Mouse (Mus musculus) midbrain, postnatal 0 days (tissue): Measurements from ENCODE around the gene Bfsp2. TPM values are rescaled to one million over a fixed set of nuclear protein-coding genes. Genes with fewer than 3 reads are reported as not detected.
A peak's percentile ranks its signal among the peaks of the same experiment; 100 is the strongest.

ENCODE experiments used
- ATAC-seq: fragments of 200-750 bp; cut with Nextera tagmentation; 2 replicates; pipeline ENCODE4 v1.8.0; 2017; ENCODE audit warnings: moderate number of reproducible peaks, mild to moderate bottlenecking, moderate TSS enrichment, moderate library complexity; ENCODE audit not compliant: low FRiP score
- DNase-seq: peaks from one replicate; pipeline ENCODE4 v3.0.0-alpha.2; 2015; ENCODE audit warnings: low spot score
- H3K27ac ChIP-seq: fragments of 300-500 bp; sonication (generic); 2 replicates; pipeline ENCODE4 v1.5.1; 2014; ENCODE audit warnings: low read depth, mild to moderate bottlenecking, low read length, mixed read lengths
- H3K27me3 ChIP-seq: fragments of 300-500 bp; sonication (generic); 2 replicates; pipeline ENCODE4 v1.6.1; 2014; ENCODE audit warnings: low read length, control low read depth, mixed read lengths; ENCODE audit not compliant: insufficient read depth
- H3K36me3 ChIP-seq: fragments of 300-500 bp; sonication (generic); 2 replicates; pipeline ENCODE4 v1.6.1; 2014; ENCODE audit warnings: low read length, control low read depth, mixed read lengths; ENCODE audit not compliant: insufficient read depth
- H3K4me1 ChIP-seq: fragments of 300-500 bp; sonication (generic); 2 replicates; pipeline ENCODE4 v1.6.1; 2014; ENCODE audit warnings: mild to moderate bottlenecking, control low read depth, antibody characterized with exemption, low read length, mixed read lengths; ENCODE audit not compliant: insufficient read depth
- H3K4me2 ChIP-seq: fragments of 300-500 bp; sonication (generic); 2 replicates; pipeline ENCODE4 v1.6.1; 2014; ENCODE audit warnings: low read depth, mild to moderate bottlenecking, low read length, mixed read lengths; ENCODE audit not compliant: poor library complexity, severe bottlenecking
- H3K4me3 ChIP-seq: fragments of 300-500 bp; sonication (generic); 2 replicates; pipeline ENCODE4 v1.5.1; 2014; ENCODE audit warnings: low read depth, mild to moderate bottlenecking, low read length, moderate library complexity
- H3K9ac ChIP-seq: fragments of 300-500 bp; sonication (generic); replicated peaks from 2 replicates; pipeline ENCODE4 v1.6.1; 2014; ENCODE audit warnings: mild to moderate bottlenecking, low read length, moderate library complexity, mixed read lengths; ENCODE audit not compliant: poor library complexity, severe bottlenecking
- H3K9me3 ChIP-seq: fragments of 300-500 bp; sonication (generic); 2 replicates; pipeline ENCODE4 v1.6.1; 2016; ENCODE audit warnings: low read length, control low read depth
- CTCF ChIP-seq: IDR thresholded peaks from 2 replicates; pipeline ENCODE4 v1.5.1; 2016; ENCODE audit warnings: antibody characterized with exemption, mild to moderate bottlenecking
- WGBS: fragments of 180-500 bp; shearing (Covaris S2); extraction: QIAGEN DNeasy Blood & Tissue Kit; methylation state at CpG from one replicate; pipeline ENCODE4 v1.1.7; 2014; 5-methylcytosine and 5-hydroxymethylcytosine counted together
- polyA plus RNA-seq: library from polyadenylated mRNA; unstranded; fragments of >200 nt; fragmentation: Nextera tagmentation; extraction: Ambion mirVana; gene quantifications from 2 replicates; pipeline ENCODE4 v1.2.1, GENCODE M21; 2015
- total RNA-seq: library from RNA; depleted of rRNA; stranded (reverse); fragments of >200 nt; gene quantifications from 2 replicates; pipeline ENCODE4 v1.2.3, GENCODE M21; 2014; rRNA removed

The Bfsp2 gene
- total and polyA plus RNA-seq, 2 experiments from 2014 or later: 1.2 to 3.0 TPM

DNA sequence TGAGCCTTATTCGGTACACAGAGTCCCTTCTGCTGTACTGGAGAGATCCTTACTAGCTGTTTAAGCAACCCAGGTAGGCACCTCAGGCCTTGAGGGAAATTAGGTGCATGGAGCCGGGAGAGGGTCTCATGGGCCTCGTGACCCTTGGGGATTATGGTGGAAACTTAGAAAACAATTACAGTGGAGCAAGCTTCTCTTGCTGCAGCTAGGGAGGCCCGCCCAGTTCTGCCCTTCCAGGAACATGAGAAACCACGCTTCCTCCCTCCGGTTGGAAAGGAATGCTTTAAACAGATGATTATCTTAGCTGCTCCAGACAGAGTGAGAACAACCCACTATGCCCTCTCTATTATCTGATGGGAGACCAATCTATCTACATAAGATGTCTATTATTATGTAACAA, 97.2 kb downstream of the Bfsp2 start:
- no peaks in the 10 kb centered on the region for H3K4me1 ChIP-seq
- H3K4me2 ChIP-seq: no peak overlapping the region
- no peak overlapping the region for H3K27ac ChIP-seq
- no peak overlapping the region for H3K4me3 ChIP-seq
- no peak overlapping the region for H3K9ac ChIP-seq
- no peaks in the 10 kb centered on the region for H3K9me3 ChIP-seq
- DNase-seq (no peak), ATAC-seq (no peak)
- no peaks in the 10 kb centered on the region for H3K27me3 ChIP-seq
- no peak for TF ChIP-seq CTCF
- no peaks in the 10 kb centered on the region for H3K36me3 ChIP-seq
- 80% methylated on average over 6 of the region's 6 CpGs for WGBS

DNA sequence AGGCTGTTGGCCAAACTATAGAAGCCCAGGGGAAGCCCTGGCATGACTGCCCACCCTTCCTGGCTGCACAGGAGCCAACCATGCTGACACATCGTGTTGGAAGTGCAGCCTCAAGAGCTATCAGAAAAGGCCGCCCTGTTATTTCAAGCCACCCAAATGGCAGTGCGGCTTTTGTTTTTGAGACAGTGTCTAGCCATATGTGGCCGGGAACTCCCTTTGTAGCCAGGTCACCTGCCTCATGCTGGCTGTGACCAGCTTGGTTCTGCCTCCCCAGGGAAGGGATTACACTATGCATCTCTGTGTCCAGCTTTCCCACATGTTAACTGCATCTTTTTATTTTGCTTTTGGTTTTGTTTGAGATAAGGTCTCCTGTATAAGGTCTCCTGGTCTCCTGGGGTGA, 99.7 kb downstream of the Bfsp2 start:
- H3K4me2 ChIP-seq: no peak overlapping the region
- ATAC-seq: no peak
- no peaks in the 10 kb centered on the region for H3K4me1 ChIP-seq
- no peaks in the 10 kb centered on the region for H3K27me3 ChIP-seq
- H3K4me3 ChIP-seq: no peak overlapping the region
- no peak for DNase-seq
- no peak overlapping the region for H3K9ac ChIP-seq
- H3K27ac ChIP-seq: no peak overlapping the region
- WGBS: 78% methylated on average over 4 of the region's 4 CpGs
- TF ChIP-seq CTCF: no peak
- no peaks in the 10 kb centered on the region for H3K9me3 ChIP-seq
- H3K36me3 ChIP-seq: no peaks in the 10 kb centered on the region

DNA sequence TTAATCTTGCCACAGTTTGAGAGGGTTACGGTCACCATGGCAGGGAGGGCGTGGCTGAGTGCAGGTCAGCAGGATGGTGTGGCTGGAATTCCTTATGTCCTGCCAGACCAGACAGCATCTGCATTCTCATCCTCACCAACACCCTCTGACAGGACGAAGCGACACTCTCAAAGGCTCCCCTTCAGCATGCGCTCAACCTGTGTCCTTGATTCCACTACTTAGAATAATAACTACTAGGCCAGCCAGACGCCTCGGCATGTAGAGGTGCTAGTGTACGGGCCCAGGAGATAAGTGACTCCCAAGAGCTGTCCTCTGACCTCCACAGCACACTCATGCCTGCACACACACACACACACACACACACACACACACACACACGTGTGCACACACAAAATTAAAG, 101.0 kb downstream of the Bfsp2 start:
- H3K4me3 ChIP-seq: no peak overlapping the region
- ATAC-seq (no peak), DNase-seq (no peak)
- WGBS: 55% methylated on average over 9 of the region's 9 CpGs
- no peaks in the 10 kb centered on the region for H3K4me1 ChIP-seq
- no peak overlapping the region for H3K27ac ChIP-seq
- H3K4me2 ChIP-seq: no peak overlapping the region
- H3K36me3 ChIP-seq: no peaks in the 10 kb centered on the region
- H3K9me3 ChIP-seq: no peaks in the 10 kb centered on the region
- H3K27me3 ChIP-seq: no peaks in the 10 kb centered on the region
- no peak overlapping the region for H3K9ac ChIP-seq
- TF ChIP-seq CTCF: no peak

- WGBS: 43% methylated on average over 10 of the region's 10 CpGs
- DNase-seq: peak; percentile 9
Observed at GRCm38 (mm10) chr9:103378686-103379085, 101.5 kb downstream of the Bfsp2 start.

GRCm38 (mm10) chr9:103376346-103377320, 103.6 kb downstream of the Bfsp2 start:
- Histone ChIP-seq H3K27me3 (no peaks in the 10 kb centered on the region), H3K4me2 (no peak overlapping the region), H3K27ac (no peak overlapping the region), H3K9me3 (no peaks in the 10 kb centered on the region), H3K4me3 (no peak overlapping the region), H3K9ac (no peak overlapping the region), H3K4me1 (no peaks in the 10 kb centered on the region), H3K36me3 (no peaks in the 10 kb centered on the region)
- WGBS: 54% methylated on average over 7 of the region's 7 CpGs
- no peak for ATAC-seq
- no peak for DNase-seq
- TF ChIP-seq CTCF: no peak

More at GRCm38 (mm10) chr9:103378686-103379085, 101.5 kb downstream of the Bfsp2 start:
- H3K4me2 ChIP-seq: no peak overlapping the region
- no peaks in the 10 kb centered on the region for H3K27me3 ChIP-seq
- no peak for ATAC-seq
- H3K27ac ChIP-seq: no peak overlapping the region
- H3K4me3 ChIP-seq: no peak overlapping the region
- no peak for TF ChIP-seq CTCF
- no peak overlapping the region for H3K9ac ChIP-seq
- no peaks in the 10 kb centered on the region for H3K4me1 ChIP-seq
- no peaks in the 10 kb centered on the region for H3K36me3 ChIP-seq
- no peaks in the 10 kb centered on the region for H3K9me3 ChIP-seq

Other genes starting within 250 kb of the Bfsp2 start
- 14.2 and 29.9 TPM in 2 replicates for gene Trf, start 250.0 kb downstream of the Bfsp2 start, total RNA-seq
- gene Trf, start 250.0 kb downstream of the Bfsp2 start, polyA plus RNA-seq: 22.5 and 22.7 TPM in 2 replicates
- 0.27 TPM in 1 of 2 replicates, not detected in the other for gene 1300017J02Rik, start 175.3 kb downstream of the Bfsp2 start, total RNA-seq
- gene 1300017J02Rik, start 175.3 kb downstream of the Bfsp2 start, polyA plus RNA-seq: 0.27 and 0.56 TPM in 2 replicates
- 16.9 and 23.8 TPM in 2 replicates for gene Topbp1, start 175.2 kb downstream of the Bfsp2 start, total RNA-seq
- gene Topbp1, start 175.2 kb downstream of the Bfsp2 start, polyA plus RNA-seq: 10.0 and 11.5 TPM in 2 replicates
- gene Cdv3, start 114.6 kb downstream of the Bfsp2 start, total RNA-seq: 102 and 128 TPM in 2 replicates
- 84.2 and 87.1 TPM in 2 replicates for gene Cdv3, start 114.6 kb downstream of the Bfsp2 start, polyA plus RNA-seq